Mouse (Mus musculus) embryonic stem cell, embryonic (primary cell): ENCODE measurements around the gene Actl6a.

Experiments
- CTCF ChIA-PET, 4 experiments: fragments of 300-600 bp in 2 of 4; fragments of 350-600 bp in 2 of 4; sonication (Branson Sonifier 250); formaldehyde crosslinking; loops; one replicate each; lab custom pipeline; 2022; ENCODE audit warnings: inconsistent platforms in 2 of 4; lab: Charles Lee
- POLR2A ChIA-PET, 4 experiments: fragments of 300-600 bp in 2 of 4; fragments of 350-600 bp in 2 of 4; sonication (Branson Sonifier 250); formaldehyde crosslinking; loops; one replicate each; lab custom pipeline; 2022; ENCODE audit warnings: antibody characterized with exemption in 4 of 4, inconsistent platforms in 1 of 4; lab: Charles Lee

Gene Actl6a

DNA sequence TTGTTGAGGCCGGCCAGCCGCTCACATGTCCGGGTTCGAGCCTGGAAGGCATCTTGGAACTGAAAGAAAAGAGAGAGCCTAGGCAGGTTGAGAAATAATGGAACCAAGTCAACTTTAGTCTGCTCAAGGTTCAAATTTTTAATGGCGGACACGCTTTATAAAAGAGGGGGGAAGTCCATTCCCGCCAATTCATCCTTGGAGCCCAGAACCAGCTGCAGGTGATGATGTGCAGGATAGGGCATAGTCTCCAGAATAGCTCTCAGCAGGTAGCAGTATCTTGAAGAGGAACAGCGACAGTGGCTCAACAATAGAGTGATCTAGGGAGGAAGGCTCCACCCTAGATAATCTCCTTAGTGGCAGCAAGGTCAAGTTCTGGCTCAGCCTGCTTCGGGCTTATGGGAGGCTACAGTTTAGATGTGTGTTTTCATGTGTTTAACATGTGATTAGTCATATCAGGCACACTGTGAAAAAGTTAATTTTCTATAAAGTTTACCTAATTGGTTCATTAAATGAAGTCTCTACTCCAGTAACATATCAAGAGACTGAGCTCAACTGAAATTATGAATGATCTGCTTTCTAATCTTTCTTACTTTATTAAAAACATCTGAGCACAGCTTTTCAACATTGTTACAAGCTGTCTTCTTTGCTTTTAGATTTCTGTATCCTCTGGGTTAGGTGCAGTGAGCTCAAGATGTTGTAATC is at the start of gene Actl6a:
Gene Actl6a, plus strand, starts transcription at position 652 of the 702 bp plus-strand sequence.
- POLR2A ChIA-PET: interaction anchor here (0.6 to 5.5 kb wide), 28 partner anchors 10 to 325 kb away, joined by 3 to 39 read pairs (median 3); partner anchors contain the start of genes Gnb4 (in 1 of the 4), Mfn1 (in 1 of the 4), Mrpl47 (in 1 of the 4) and Ndufb5 (in 1 of the 4)
- CTCF ChIA-PET: interaction anchor here in 3 of 4 experiments (0.6 to 0.7 kb wide), 4 partner anchors 104 to 286 kb away, joined by 3 read pairs; no protein-coding TSS in a partner anchor

DNA sequence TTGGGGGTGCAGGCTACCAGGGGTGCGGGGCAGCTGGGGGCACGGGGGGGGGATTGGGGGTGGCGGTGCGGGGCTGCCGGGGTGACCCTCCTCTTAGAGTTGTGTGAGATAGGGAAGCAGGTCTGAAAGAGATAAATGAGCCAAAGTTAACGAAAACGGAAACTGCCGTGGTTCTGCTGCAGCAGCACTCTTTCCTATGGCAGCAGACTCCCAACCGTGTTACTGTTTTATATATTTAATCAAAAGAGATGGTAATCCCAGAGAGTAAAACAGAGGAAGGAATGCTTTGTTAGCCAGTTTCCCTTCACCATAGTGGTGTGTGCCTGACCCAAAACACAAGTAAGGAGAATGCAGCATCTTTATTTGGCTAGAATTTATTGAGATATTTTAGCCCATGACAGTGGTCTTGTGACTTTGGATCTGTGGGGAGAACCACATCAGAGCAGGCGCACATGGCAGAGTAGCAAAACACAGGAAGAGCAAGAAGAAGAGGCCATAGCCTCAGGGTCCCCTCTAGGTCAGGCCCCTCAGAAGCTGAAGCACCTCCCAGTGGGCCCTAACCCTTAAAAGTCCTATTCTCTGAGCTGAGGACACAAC is 49.6 kb upstream of the Actl6a start:
- CTCF ChIA-PET: interaction anchor here in 1 of 4 experiments (0.7 kb wide), 1 partner anchor 267 kb away, joined by 6 read pairs; no protein-coding TSS in a partner anchor

DNA sequence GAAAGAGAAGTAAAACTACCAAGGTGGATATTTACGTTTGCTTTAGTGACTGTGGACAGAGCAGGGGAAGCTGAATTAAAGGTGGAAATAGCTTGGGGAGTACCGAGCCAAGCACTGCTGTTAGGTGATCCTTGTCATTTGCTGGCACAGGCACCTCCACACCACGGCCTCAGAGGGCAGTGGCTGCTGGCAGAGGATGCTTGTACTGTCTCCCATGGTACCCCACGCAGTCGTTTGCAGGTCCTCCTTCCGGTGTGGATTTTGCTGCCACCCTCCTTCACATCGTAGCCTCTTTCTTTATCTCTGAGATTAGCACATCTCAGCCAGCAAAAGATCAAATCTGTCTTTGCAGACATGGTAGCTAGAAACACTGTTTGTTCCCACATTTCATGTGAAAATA is 47.7 kb upstream of the Actl6a start:
- ChIA-PET CTCF (interaction anchor here in 1 of 4 experiments (1.0 kb wide), 1 partner anchor 48 kb away, joined by 3 read pairs; no protein-coding TSS in a partner anchor), POLR2A (interaction anchor here in 3 of 4 experiments (0.7 to 1.9 kb wide), 6 partner anchors 22 to 260 kb away, joined by 3 to 7 read pairs (median 4); no protein-coding TSS in a partner anchor)

More for the DNA sequence above, 49.6 kb upstream of the Actl6a start:
- POLR2A ChIA-PET: no interaction called here

DNA sequence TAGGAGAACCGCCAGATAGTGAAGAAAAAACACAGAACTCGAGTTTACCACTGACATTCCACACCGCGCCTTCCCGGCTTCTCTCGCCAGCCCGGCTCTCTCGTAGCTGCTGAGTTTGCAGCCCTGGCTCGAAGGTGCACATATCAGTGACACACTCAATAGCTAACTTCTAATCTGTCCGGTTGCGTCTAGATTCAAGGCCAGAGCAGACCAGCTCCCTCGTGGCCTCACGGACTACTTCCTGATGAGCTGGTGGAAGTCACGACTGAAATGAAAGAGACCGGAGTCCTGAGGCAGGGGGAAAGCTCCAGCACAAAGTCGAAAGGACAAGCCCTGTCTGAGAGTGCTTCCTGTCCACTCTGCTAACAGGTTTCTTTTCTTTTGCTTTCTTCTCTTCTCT is 47.3 kb upstream of the Actl6a start:
- ChIA-PET POLR2A (interaction anchor here in 3 of 4 experiments (0.7 to 1.9 kb wide), 7 partner anchors 22 to 261 kb away, joined by 3 to 7 read pairs (median 4); no protein-coding TSS in a partner anchor), CTCF (interaction anchor here in 2 of 4 experiments (0.7 to 1.0 kb wide), 2 partner anchors 48 to 99 kb away, joined by 3 read pairs; no protein-coding TSS in a partner anchor)

DNA sequence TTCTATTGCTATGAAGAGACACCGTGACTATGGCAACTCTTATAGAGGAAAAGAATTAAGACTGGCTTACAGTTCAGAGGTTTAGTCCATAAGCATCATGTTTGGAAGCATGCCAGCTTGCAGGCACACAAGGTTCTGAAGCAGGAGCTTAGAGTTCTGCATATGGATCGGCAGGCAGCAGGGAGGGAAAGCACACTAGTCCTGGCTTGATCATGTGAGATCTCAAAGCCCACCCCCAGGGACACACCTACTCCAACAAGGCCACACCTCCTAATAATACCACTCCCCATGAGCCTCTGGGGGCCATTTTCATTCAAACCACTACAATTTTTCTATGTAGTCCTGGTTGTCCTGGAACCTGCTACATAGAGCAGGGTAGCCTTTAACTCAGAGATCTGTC is 46.6 kb upstream of the Actl6a start:
- ChIA-PET CTCF (interaction anchor here in 1 of 4 experiments (0.7 kb wide), 1 partner anchor 100 kb away, joined by 3 read pairs; no protein-coding TSS in a partner anchor), POLR2A (interaction anchor here in 3 of 4 experiments (0.5 to 1.9 kb wide), 12 partner anchors 9 to 1668 kb away, joined by 3 to 7 read pairs (median 3); partner anchors contain the start of genes Gnb4 (in 1 of the 3) and Mfn1 (in 1 of the 3))

DNA sequence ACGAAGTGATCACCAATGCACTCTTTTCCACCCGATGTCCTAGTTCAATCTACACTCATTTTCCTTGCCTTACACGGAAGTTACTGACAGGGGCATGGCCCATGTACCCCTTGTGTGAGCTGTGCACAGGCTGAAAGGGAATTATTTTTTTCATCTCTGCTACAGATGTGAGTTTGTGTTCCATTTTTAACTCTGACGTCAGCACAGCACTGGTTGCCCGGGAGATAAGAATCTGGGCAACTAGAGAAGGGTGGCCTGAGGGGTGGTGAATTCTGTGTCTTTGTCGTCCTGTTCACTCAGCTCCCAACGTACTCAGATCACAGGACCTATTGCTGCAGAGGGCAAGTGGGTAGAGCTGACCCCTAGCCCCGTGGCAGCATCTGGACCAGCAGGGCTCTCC is 45.8 kb upstream of the Actl6a start:
- ChIA-PET CTCF (no interaction called here), POLR2A (interaction anchor here in 2 of 4 experiments (0.8 to 2.0 kb wide), 11 partner anchors 9 to 131 kb away, joined by 3 to 7 read pairs (median 3); partner anchors contain the start of genes Actl6a (in 1 of the 2), Gnb4 (in 1 of the 2) and Mfn1 (in 1 of the 2))

DNA sequence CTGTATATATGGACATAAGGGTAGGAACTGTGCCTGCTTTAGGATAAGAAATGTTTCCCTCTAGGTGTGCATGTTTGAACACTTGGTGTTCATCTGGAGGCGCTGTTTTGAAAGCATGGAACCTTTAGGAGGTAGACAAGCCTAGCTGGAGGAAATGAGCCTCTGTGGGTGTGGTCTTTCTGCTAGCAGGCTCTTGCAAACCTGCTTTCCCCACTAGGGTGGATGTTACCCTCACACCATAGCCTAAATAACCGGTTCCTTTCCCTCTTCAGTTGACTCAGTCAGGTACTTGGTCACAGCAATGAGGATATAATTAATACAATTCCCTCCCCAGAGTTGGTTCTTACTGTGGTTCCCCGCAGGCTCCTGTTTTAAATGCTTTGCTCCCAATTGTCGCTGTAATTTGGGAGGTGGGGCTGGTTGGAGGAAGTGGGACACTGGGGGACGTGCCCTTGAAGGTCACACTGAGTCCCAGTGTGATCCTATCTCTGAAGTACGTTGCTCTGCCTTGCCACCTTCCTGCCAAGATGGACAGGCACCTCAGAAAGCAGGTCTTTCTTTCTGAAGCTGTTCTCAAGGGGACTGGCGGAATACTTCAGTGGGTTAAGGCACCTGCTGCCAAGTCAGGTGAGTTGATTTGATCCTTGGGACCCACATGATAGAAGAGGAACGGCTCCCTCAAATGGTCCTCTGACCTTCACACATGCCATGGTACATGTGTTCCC is 45.1 kb upstream of the Actl6a start:
- ChIA-PET POLR2A (interaction anchor here in 2 of 4 experiments (1.2 to 2.0 kb wide), 6 partner anchors 11 to 132 kb away, joined by 3 to 6 read pairs (median 3); partner anchors contain the start of gene Mfn1 (in 1 of the 2)), CTCF (no interaction called here)

DNA sequence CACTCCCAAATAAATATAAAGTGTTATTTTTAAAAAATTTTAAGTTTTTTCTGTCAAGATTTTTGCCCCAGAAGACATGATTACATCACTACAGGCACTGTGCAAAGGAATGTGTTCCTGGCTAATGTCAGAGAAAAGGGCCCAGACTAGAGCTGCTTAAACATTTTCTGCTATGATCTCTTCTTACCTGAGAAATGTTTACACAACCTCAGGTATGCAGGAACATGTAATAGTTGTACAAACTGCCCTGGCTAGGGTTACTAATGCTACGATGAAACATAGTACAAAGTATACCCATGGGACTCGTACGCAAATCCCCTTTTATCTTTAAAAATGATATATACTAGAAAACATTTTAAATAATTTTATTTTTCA is 44.6 kb upstream of the Actl6a start:
- POLR2A ChIA-PET: interaction anchor here in 2 of 4 experiments (1.4 to 2.0 kb wide), 2 partner anchors 10 to 15 kb away, joined by 3 to 5 read pairs; no protein-coding TSS in a partner anchor
- CTCF ChIA-PET: no interaction called here

DNA sequence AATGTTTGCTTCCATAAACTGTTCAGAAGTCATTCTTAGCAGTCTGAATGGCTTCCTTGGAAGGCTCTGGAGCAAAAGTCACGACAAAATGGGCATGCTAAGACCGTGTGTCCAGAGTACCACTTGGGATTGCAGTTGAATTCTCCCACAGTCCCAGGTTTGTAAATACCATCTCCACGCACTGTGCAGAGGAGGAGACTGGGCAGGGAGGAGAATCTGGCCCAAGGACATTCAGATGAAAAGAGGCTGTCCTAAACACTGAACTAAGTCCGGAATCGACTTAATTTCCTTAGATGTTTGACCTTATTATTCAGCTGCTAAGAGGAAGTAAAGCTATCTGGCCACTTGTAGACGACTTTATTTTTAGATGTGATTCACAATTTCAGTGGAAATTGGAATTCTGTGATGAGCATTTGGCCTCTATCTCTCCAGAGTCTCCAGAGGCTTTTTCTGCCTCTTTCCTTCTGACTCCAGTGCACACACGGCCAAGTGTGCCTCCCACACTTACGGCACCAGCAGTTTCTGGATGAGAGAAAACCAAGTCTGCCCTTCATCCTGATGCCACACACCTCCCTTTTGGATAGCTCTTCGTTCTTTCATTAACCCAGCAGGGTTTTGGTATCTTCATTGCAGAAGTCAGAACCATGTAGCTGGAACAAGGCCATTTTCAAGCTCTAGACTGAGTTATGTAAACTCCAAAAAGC is 37.7 kb upstream of the Actl6a start:
- CTCF ChIA-PET: interaction anchor here in 1 of 4 experiments (0.6 kb wide), 1 partner anchor 1732 kb away, joined by 3 read pairs; no protein-coding TSS in a partner anchor
- POLR2A ChIA-PET: interaction anchor here in 3 of 4 experiments (0.7 to 1.3 kb wide), 5 partner anchors 9 to 854 kb away, joined by 3 to 4 read pairs (median 3); partner anchors contain the start of genes Mrpl47 (in 1 of the 3) and Ndufb5 (in 1 of the 3)

DNA sequence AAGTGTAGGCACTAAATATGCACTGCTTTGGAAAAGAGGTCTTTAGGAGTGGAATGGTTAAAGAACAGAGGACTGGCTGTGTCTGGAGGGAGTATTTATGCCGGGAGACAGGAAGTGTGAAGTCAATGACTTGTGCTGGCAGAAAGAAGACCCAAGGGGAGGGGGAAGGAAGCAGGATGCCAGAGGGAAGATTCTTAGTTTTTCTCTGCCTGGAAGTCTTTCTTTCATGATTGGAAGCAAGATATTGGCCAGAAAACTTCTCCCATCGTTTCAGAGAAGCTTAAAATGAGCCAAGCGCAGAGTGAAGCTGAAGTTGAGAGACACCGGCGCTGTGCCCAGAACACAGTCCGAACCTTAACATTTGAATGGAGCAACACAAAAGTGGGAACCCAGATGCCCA is 36.9 kb upstream of the Actl6a start:
- CTCF ChIA-PET: no interaction called here
- POLR2A ChIA-PET: interaction anchor here in 3 of 4 experiments (0.7 to 1.3 kb wide), 3 partner anchors 9 to 853 kb away, joined by 3 to 4 read pairs (median 4); no protein-coding TSS in a partner anchor

DNA sequence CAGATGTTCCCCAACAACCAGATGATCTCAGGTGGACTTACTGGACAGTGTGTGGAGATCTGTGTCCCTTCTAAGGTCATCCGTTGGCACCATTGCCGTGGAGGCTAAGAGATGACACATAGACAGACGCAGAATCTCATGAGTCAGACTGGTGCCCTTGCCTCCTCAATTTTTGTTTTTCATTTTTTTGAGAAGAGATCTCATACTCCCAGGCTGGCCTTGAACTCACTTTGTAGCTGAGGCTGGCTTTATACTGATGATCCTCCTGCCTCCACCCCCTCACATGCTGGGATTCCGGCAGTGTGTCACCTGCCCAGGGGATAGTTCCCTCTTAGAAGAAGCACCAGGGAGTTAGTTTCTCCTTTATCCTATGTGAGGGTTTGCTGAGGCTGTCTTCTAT is 35.9 kb upstream of the Actl6a start:
- POLR2A ChIA-PET: interaction anchor here in 1 of 4 experiments (0.9 kb wide), 1 partner anchor 51 kb away, joined by 3 read pairs; no protein-coding TSS in a partner anchor
- CTCF ChIA-PET: no interaction called here

DNA sequence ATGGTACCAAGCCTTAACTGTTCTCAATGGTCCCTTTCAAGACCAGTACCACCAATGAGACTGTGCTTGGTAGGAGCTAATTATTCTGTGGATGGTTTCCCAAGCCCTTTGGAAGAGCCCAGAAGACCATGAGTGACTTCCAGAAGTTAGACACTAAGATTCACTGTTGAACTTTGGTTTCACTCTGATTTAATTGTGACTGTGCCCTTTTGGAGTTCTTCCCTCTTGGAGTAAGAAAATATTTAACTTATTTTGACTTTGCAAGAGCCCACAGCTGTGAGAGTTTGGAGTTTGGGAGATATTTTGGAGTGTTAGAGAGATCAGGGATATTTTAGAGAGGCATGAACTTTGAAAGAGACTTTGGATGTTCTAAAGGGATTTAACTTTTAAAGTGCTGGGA is 32.9 kb upstream of the Actl6a start:
- ChIA-PET POLR2A (interaction anchor here in 1 of 4 experiments (0.9 kb wide), 1 partner anchor 14 kb away, joined by 4 read pairs; no protein-coding TSS in a partner anchor), CTCF (interaction anchor here in 1 of 4 experiments (0.6 kb wide), 1 partner anchor 181 kb away, joined by 3 read pairs; no protein-coding TSS in a partner anchor)

DNA sequence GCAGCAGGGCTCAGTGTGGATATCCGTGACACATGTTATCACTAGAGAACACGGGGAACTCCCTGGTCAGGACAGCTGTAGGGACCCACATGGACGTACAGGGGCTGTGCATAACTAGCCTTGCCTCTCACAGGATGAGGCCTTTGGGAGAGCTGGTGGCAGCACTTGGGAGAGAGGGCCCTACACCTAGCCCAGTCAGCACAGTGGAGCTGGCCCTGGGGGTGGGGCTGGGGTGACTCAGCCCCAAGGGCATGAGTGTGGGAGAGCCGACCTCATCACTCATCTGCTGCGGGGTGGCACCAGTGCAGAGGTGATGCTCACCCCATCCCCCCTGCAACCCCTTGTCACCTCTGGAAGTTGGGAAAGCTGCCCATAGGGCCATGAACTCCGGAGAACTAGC is 29.7 kb upstream of the Actl6a start:
- POLR2A ChIA-PET: interaction anchor here in 3 of 4 experiments (0.6 to 1.7 kb wide), 4 partner anchors 11 to 43 kb away, joined by 3 to 5 read pairs (median 4); no protein-coding TSS in a partner anchor
- CTCF ChIA-PET: no interaction called here

DNA sequence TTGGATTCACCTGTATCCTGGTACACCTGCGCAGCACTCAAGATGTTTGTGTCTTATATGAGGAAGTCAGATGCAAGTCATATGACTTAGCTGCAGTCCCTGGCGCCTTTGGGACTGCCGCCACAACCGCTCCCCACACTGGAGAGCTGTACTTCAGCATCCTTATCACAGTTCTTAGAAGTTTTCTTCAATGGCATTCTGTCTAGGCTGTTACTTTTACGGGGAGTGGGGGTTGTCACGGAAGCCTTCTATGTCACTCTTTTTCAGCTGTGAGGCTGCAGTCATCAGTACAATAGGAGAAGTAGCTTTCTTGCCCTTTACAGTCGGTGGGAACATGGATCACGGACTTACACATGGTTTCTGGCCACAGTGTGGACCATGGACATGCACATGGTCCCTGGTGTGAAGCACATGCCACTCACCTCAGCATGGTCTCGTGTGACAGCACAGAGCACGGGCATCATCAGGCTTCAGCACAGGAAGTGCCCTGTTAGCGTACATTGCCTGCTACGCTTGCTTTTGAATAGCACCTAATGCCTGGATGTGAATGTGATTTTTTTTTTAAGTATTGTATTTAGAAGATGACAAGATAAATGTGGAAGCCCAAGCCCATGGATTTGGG is 23.1 kb upstream of the Actl6a start:
- CTCF ChIA-PET: interaction anchor here in 1 of 4 experiments (0.7 kb wide), 1 partner anchor 38 kb away, joined by 6 read pairs; no protein-coding TSS in a partner anchor
- POLR2A ChIA-PET: interaction anchor here in 1 of 4 experiments (0.5 kb wide), 1 partner anchor 135 kb away, joined by 4 read pairs; no protein-coding TSS in a partner anchor

DNA sequence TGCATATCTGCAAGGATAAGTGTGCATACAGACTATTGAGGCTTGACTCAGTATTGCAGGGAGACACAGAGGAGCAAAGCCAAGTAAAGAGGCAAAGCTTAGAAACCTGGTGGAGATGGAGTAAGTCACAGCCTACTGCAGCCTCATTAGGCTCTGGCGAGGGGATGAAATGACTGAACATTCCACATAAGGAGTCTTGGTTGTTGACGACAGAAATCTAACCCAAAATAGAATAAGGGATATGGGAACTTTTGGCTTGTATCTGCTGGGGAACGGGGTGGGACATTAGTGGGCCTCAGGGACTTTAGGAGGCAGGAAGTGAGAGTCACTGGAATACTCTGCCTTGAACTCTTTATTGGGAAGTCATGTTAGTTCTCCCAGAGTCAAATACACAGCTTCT is 21.5 kb upstream of the Actl6a start:
- ChIA-PET CTCF (interaction anchor here in 1 of 4 experiments (0.6 kb wide), 1 partner anchor 143 kb away, joined by 3 read pairs; no protein-coding TSS in a partner anchor), POLR2A (interaction anchor here in 1 of 4 experiments (0.5 kb wide), 1 partner anchor 10 kb away, joined by 3 read pairs; no protein-coding TSS in a partner anchor)

DNA sequence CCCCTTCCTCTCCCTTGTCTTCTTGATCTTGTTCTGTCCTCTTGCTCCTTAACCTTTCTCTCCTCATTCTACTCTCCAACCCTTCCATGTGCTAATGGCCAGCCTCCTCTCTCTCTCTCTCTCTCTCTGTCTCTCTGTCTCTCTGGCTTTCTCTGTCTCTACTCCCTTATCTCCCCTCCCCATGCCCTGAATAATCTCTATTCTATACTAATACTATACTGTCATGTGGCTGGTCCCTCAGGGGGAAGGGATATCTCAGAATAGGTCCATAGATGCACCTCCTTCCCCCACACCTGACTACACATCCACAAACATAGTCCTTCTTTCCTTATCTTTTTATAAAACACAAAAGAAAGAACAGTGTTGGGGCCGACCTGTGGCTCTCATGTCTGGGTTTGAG is 19.6 kb upstream of the Actl6a start:
- CTCF ChIA-PET: interaction anchor here in 3 of 4 experiments (0.6 to 0.7 kb wide), 4 partner anchors 15 to 353 kb away, joined by 3 to 13 read pairs (median 4); no protein-coding TSS in a partner anchor
- POLR2A ChIA-PET: interaction anchor here in 1 of 4 experiments (1.3 kb wide), 1 partner anchor 75 kb away, joined by 3 read pairs; no protein-coding TSS in a partner anchor
